11 mouse cellular contexts compared by ENCODE assay signal in the genomic region with DNA sequence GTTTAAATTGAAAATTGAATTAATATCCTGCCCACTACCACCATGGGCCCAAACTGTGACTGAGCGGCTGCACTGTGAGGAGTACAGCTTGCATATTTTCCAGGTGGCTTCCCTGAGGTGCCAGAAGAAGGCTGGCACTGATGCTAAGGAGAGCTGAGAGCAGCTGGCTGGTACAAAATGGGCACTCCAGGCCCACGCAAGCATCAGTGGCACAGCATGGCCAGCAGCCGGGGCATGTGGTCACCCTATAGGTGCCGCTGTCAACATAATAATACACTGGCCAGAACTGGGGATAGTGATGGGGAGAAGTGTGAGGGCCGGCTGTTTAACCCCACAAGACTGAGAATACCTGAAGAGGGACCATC.
DNase-seq lines count a peak whose midpoint lies in the region; ATAC-seq and TF ChIP-seq lines count a peak whose summit lies in the region.
"Had no signal": no experiment of that assay in that cellular context is flagged by ENCODE, and none has a peak within 500 bp of the region (broad histone marks: within the 10 kb centered on the region; RNA-seq: fewer than 3 reads in every experiment).

No protein-coding gene starts in this region.

- no peaks in the 10 kb centered on the region for H3K9me3 ChIP-seq in neural tube, embryonic 11.5 days (ENCODE audit: control insufficient read depth, low read length)
- no peaks in the 10 kb centered on the region for H3K9me3 ChIP-seq in hindbrain, embryonic 13.5 days
- H3K9me3 ChIP-seq in neural tube, embryonic 14.5 days (ENCODE audit: control insufficient read depth, low read length) = no peaks in the 10 kb centered on the region

- no peak overlapping the region for H3K4me3 ChIP-seq in neural tube, embryonic 11.5 days (ENCODE audit: low read depth, low read length)
- H3K4me3 ChIP-seq in cortical plate, adult 2 months (ENCODE audit: insufficient read depth, low read length) = no peak overlapping the region
- 0 out of 2 replicates have a peak overlapping the region, but pooled peaks have one; percentile 4 for H3K4me3 ChIP-seq in hindbrain, embryonic 13.5 days
- H3K4me3 ChIP-seq in neural tube, embryonic 14.5 days (ENCODE audit: low read depth, low read length) = no peak overlapping the region

- ATAC-seq in neural tube, embryonic 11.5 days (ENCODE audit: insufficient read depth, low FRiP score, low TSS enrichment) = 0 out of 2 replicates have a peak, but pooled peaks have one; percentile 7
- ATAC-seq in hindbrain, embryonic 13.5 days (ENCODE audit: low FRiP score) = peak; percentile 30
- no peak; the same call in 1 of the 2 replicates for ATAC-seq in neural tube, embryonic 14.5 days (ENCODE audit: low read depth)
- ATAC-seq: intestine, embryonic 16.5 days had no signal

- TF ChIP-seq POLR2A in cortical plate, adult 2 months (IDR thresholded peaks at IDR 0.05; ENCODE audit: extremely low read depth, insufficient read depth, low read length) = 0 out of 2 replicates have a peak, but pooled peaks have one; percentile 9

- no peaks in the 10 kb centered on the region for H3K27me3 ChIP-seq in neural tube, embryonic 11.5 days (ENCODE audit: control insufficient read depth, insufficient read depth, low read length)
- H3K27me3 ChIP-seq in hindbrain, embryonic 13.5 days = no peaks in the 10 kb centered on the region
- no peaks in the 10 kb centered on the region for H3K27me3 ChIP-seq in neural tube, embryonic 14.5 days (ENCODE audit: control insufficient read depth, insufficient read depth, low read length)

- peaks cover 18% of the 10 kb centered on the region for H3K4me1 ChIP-seq in neural tube, embryonic 11.5 days (ENCODE audit: control insufficient read depth, insufficient read depth, low read length)
- H3K4me1 ChIP-seq in cortical plate, adult 2 months (ENCODE audit: control insufficient read depth, insufficient read depth, low read length) = peaks cover 24% of the 10 kb centered on the region
- H3K4me1 ChIP-seq in hindbrain, embryonic 13.5 days (replicated peaks) = peaks cover 71% of the 10 kb centered on the region
- H3K4me1 ChIP-seq in neural tube, embryonic 14.5 days (ENCODE audit: control insufficient read depth, insufficient read depth, low read length) = peaks cover 45% of the 10 kb centered on the region

- 86% methylated on average over 5 of the region's 5 CpGs for WGBS in neural tube, embryonic 11.5 days
- 57% methylated on average over 5 of the region's 5 CpGs for WGBS in hindbrain, embryonic 13.5 days
- 49% methylated on average over 5 of the region's 5 CpGs for WGBS in neural tube, embryonic 14.5 days

- no peak overlapping the region; the same call in 1 of the 2 replicates for H3K4me2 ChIP-seq in neural tube, embryonic 11.5 days (ENCODE audit: low read depth)
- H3K4me2 ChIP-seq in hindbrain, embryonic 13.5 days = peak overlapping the region; percentile 44
- peak overlapping the region; percentile 21; the same call in 1 of the 2 replicates for H3K4me2 ChIP-seq in neural tube, embryonic 14.5 days (ENCODE audit: low read depth, low read length)

- H3K9ac ChIP-seq in neural tube, embryonic 11.5 days (ENCODE audit: low read length) = peak overlapping the region; percentile 7; the same call in 1 of the 2 replicates
- peak overlapping the region; percentile 43 for H3K9ac ChIP-seq in hindbrain, embryonic 13.5 days
- H3K9ac ChIP-seq in neural tube, embryonic 14.5 days (replicated peaks; ENCODE audit: low read depth, low read length) = no peak overlapping the region
- H3K9ac ChIP-seq: lung, embryonic 14.5 days had no signal

- no peak for TF ChIP-seq CTCF in cortical plate, adult 2 months (IDR thresholded peaks at IDR 0.05; ENCODE audit: extremely low read depth, insufficient read depth, low read length)

- H3K36me3 ChIP-seq in neural tube, embryonic 11.5 days (ENCODE audit: control insufficient read depth, insufficient read depth, low read length) = no peaks in the 10 kb centered on the region
- no peaks in the 10 kb centered on the region for H3K36me3 ChIP-seq in hindbrain, embryonic 13.5 days
- H3K36me3 ChIP-seq in neural tube, embryonic 14.5 days (ENCODE audit: control insufficient read depth, insufficient read depth, low read length) = no peaks in the 10 kb centered on the region

- no peak for DNase-seq in neural tube, embryonic 11.5 days (ENCODE audit: low spot score)
- no peak for DNase-seq in neural tube, embryonic 10.5 days (ENCODE audit: extremely low spot score, low spot score)
- DNase-seq in spleen, postnatal 36 days (ENCODE audit: low spot score in 2 of 2) = no peak
- DNase-seq in gastrocnemius, postnatal 4 days (ENCODE audit: low spot score in 2 of 2) = no peak
- DNase-seq: right cerebral cortex, postnatal 4 days; thymus, postnatal 25 days had no signal

- H3K27ac ChIP-seq in neural tube, embryonic 11.5 days (ENCODE audit: low read depth, low read length) = peak overlapping the region; percentile 78
- peak overlapping the region; percentile 77 for H3K27ac ChIP-seq in cortical plate, adult 2 months (ENCODE audit: insufficient read depth, low read length)
- H3K27ac ChIP-seq in hindbrain, embryonic 13.5 days = peak overlapping the region; percentile 91
- peak overlapping the region; percentile 77 for H3K27ac ChIP-seq in neural tube, embryonic 14.5 days (ENCODE audit: low read depth, low read length)
